Mouse (Mus musculus) testis, adult 2 months (tissue): ENCODE data around the gene Zfp786. TPM values are rescaled to one million over a fixed set of nuclear protein-coding genes. Genes with fewer than 3 reads are reported as not detected.
"Not testable (repeated sequence)": the region's sequence is repeated elsewhere in the genome, so short reads cannot be mapped to it uniquely, and the experiment has no call there.

Experiments
- H3K27ac ChIP-seq: fragments of 200-500 bp; 2 replicates; pipeline ENCODE4 v1.5.1; 2012; ENCODE audit warnings: low read depth, low read length; ENCODE audit not compliant: control insufficient read depth, insufficient read depth
- H3K27me3 ChIP-seq: fragments of 200-500 bp; 2 replicates; pipeline ENCODE4 v1.6.1; 2012; ENCODE audit warnings: mild to moderate bottlenecking, low read length, moderate library complexity; ENCODE audit not compliant: control insufficient read depth, insufficient read depth
- H3K36me3 ChIP-seq: fragments of 200-500 bp; 2 replicates; pipeline ENCODE4 v1.6.1; 2012; ENCODE audit warnings: mild to moderate bottlenecking, low read length; ENCODE audit not compliant: control insufficient read depth, insufficient read depth
- H3K4me1 ChIP-seq: fragments of 200-500 bp; 2 replicates; pipeline ENCODE4 v1.6.1; 2012; ENCODE audit warnings: low read length; ENCODE audit not compliant: control insufficient read depth, insufficient read depth
- H3K4me3 ChIP-seq: fragments of 200-500 bp; 2 replicates; pipeline ENCODE4 v1.5.1; 2012; ENCODE audit warnings: low read depth, mild to moderate bottlenecking, low read length, moderate library complexity, mixed read lengths; ENCODE audit not compliant: control insufficient read depth
- CTCF ChIP-seq: fragments of 200-500 bp; IDR thresholded peaks from 2 replicates; pipeline ENCODE4 v1.5.1; 2012; ENCODE audit warnings: low read depth, mild to moderate bottlenecking, inconsistent platforms, low read length, moderate library complexity; ENCODE audit not compliant: control insufficient read depth, insufficient read depth, insufficient replicate concordance
- POLR2A ChIP-seq: fragments of 200-500 bp; IDR thresholded peaks from 2 replicates; pipeline ENCODE4 v1.6.1; 2012; ENCODE audit warnings: low read depth, mild to moderate bottlenecking, inconsistent platforms, low read length, moderate library complexity; ENCODE audit not compliant: control insufficient read depth
- polyA plus RNA-seq: library from polyadenylated mRNA; depleted of rRNA; stranded (reverse); fragments of >200 nt; gene quantifications from 2 replicates; pipeline ENCODE4 v1.2.3, GENCODE M21; 2012; rRNA removed

Zfp786 gene
- polyA plus RNA-seq, 1 experiment, result 1.0 TPM

- H3K4me1 ChIP-seq, result peaks cover 3% of the 10 kb centered on the region
- H3K4me3 ChIP-seq, result no peak overlapping the region
- H3K36me3 ChIP-seq, result no peaks in the 10 kb centered on the region
- TF ChIP-seq POLR2A (no peak), CTCF (no peak)
- no peaks in the 10 kb centered on the region for H3K27me3 ChIP-seq
- H3K27ac ChIP-seq, result no peak overlapping the region
These were observed 50.1 kb downstream of the Zfp786 start for GRCm38 (mm10) chr6:47780576-47781013.

- not testable (repeated sequence) for H3K27ac ChIP-seq, H3K27me3 ChIP-seq, H3K36me3 ChIP-seq, H3K4me1 ChIP-seq
- H3K4me3 ChIP-seq, result peak overlapping the region; percentile 48
These were observed 58.9 kb downstream of the Zfp786 start for GRCm38 (mm10) chr6:47771760-47772159.

- not testable (repeated sequence) for H3K4me3 ChIP-seq, H3K27ac ChIP-seq, H3K27me3 ChIP-seq, H3K4me1 ChIP-seq, H3K36me3 ChIP-seq
These were observed 59.6 kb downstream of the Zfp786 start for GRCm38 (mm10) chr6:47771113-47771512.

GRCm38 (mm10) chr6:47769861-47770260, 60.8 kb downstream of the Zfp786 start:
- not testable (repeated sequence) for H3K4me1 ChIP-seq, H3K27ac ChIP-seq, H3K4me3 ChIP-seq, H3K27me3 ChIP-seq, H3K36me3 ChIP-seq

Other genes with a start within 250 kb of the Zfp786 start
- 39.5 and 50.5 TPM in 2 replicates for gene Ezh2, start 235.5 kb downstream of the Zfp786 start, polyA plus RNA-seq
- gene Pdia4, start 17.4 kb downstream of the Zfp786 start, polyA plus RNA-seq, result 21.1 and 24.7 TPM in 2 replicates
- 5.8 and 6.4 TPM in 2 replicates for gene Zfp398, start 4.8 kb upstream of the Zfp786 start, polyA plus RNA-seq
- gene Zfp282, start 46.3 kb upstream of the Zfp786 start, polyA plus RNA-seq, result 1.2 and 1.4 TPM in 2 replicates
- 11.3 and 12.3 TPM in 2 replicates for gene Zfp212, start 89.6 kb upstream of the Zfp786 start, polyA plus RNA-seq
- 62.3 and 67.9 TPM in 2 replicates for gene Zfp956, start 122.5 kb upstream of the Zfp786 start, polyA plus RNA-seq
- gene Zfp777, start 218.0 kb upstream of the Zfp786 start, polyA plus RNA-seq, result 3.0 and 5.2 TPM in 2 replicates